Mouse (Mus musculus): ENCODE measurements at regions not wholly inside any gene's neighbourhood (a gene's known extent, or its start where the extent isn't known, plus 50 kb on each side); places are given as distances from the start of the nearest gene placed in this dataset.
A peak's percentile ranks its signal among the peaks of the same experiment; 100 is the strongest.

DNA sequence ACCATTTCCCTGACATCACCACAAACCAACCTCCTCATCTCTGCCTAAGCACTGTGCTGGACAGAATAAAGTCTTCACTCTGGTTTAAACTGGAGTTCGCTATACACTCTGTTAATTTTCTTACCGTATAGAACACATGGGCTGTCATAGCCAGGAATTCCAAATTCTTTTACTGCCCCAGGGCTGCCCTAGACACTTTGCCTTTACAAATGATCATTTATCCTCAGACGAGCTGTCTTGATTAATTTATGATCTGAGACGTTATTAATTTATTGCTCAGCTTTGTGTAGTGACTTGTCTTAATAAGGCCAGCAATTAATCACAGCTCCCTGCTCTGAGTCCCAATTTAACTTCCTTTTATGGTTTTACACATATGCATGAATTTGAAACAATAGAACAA, 125.2 kb upstream of the Lnx1 start:
- TF ChIP-seq CTCF (IDR thresholded peaks at IDR 0.05; ENCODE audit: low read depth), result no peak
- H3K9ac ChIP-seq (ENCODE audit: low read depth, low read length), result no peak overlapping the region
- no peak overlapping the region for H3K27ac ChIP-seq
- WGBS, result 23% methylated on average over 4 of the region's 4 CpGs
- no peak overlapping the region for H3K4me2 ChIP-seq (ENCODE audit: low read length)
- no peaks in the 10 kb centered on the region for H3K4me1 ChIP-seq (replicated peaks; ENCODE audit: insufficient read depth, low read length)
- H3K36me3 ChIP-seq (ENCODE audit: insufficient read depth, low read length), result no peaks in the 10 kb centered on the region
- H3K27me3 ChIP-seq (ENCODE audit: insufficient read depth, low read length), result no peaks in the 10 kb centered on the region
- H3K4me3 ChIP-seq (replicated peaks; ENCODE audit: low read depth, low read length), result no peak overlapping the region
- no peaks in the 10 kb centered on the region for H3K9me3 ChIP-seq (replicated peaks; ENCODE audit: low read length)
- DNase-seq (ENCODE audit: low spot score) (peak; percentile 77), ATAC-seq (replicated peaks; ENCODE audit: low FRiP score, low read depth) (no peak)

DNA sequence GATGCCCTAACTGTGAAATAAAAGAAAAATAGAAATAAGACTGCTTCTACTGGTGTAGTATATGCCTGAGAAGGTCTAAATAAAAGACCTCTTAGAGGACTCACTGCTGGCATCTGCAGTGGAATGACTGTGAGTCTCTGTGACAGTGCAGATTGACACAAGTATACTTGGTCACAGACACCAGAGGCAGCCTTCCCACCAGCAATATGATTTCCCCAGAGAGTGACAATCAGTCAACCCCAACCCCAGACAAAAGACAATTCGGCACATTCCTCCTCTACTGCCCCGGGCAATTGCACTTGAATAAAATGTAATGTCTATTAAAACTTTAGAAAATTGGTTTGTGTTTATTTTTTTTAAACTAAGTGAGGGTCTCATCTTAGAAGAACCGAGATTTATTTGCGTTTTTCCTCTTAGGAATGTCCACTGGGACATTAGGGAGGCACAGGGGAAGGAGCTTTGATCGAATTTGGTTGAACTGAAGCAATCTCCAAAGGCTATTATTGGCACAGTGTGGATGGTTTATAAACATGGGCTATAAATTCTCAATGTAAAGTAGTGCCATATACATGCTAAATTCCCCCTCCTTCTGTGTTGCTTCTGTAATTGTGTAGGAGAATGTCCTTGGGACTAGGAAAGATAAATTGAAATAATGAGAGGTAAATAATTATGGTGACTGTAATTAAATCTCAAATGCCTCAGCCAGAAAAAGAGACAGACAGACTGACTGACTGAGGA, 123.0 kb upstream of the Lnx1 start:
- H3K4me3 ChIP-seq (replicated peaks; ENCODE audit: low read depth, low read length), result no peak overlapping the region
- H3K4me2 ChIP-seq (ENCODE audit: low read length), result no peak overlapping the region
- H3K4me1 ChIP-seq (replicated peaks; ENCODE audit: insufficient read depth, low read length), result no peaks in the 10 kb centered on the region
- H3K9ac ChIP-seq (ENCODE audit: low read depth, low read length), result no peak overlapping the region
- H3K36me3 ChIP-seq (ENCODE audit: insufficient read depth, low read length), result no peaks in the 10 kb centered on the region
- no peak for TF ChIP-seq CTCF (IDR thresholded peaks at IDR 0.05; ENCODE audit: low read depth)
- H3K27me3 ChIP-seq (ENCODE audit: insufficient read depth, low read length), result no peaks in the 10 kb centered on the region
- DNase-seq (ENCODE audit: low spot score) (no peak), ATAC-seq (replicated peaks; ENCODE audit: low FRiP score, low read depth) (no peak)
- H3K9me3 ChIP-seq (replicated peaks; ENCODE audit: low read length), result no peaks in the 10 kb centered on the region
- no peak overlapping the region for H3K27ac ChIP-seq
- WGBS, result 44% methylated on average over 5 of the region's 5 CpGs

DNA sequence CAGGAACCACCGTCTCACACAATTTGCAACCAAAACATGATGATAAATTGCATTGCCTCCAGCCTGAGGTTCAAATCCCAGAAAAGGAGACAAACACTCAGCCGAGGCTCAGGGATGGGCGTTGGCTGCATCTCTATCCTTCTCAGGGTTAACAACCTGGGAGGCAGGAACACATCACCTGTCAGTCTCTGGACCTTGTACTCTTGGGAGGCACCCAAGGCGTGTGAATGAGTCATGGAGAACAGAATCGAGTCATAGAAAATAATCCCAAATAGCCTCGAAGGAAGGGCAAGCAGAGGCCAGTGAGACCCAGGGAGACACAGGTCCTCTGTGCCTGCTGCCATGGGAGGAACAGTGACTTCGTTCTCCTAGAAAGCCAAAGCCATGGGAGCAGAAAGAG, 121.0 kb upstream of the Lnx1 start:
- no peak for DNase-seq (ENCODE audit: low spot score)
- no peak overlapping the region for H3K4me2 ChIP-seq (ENCODE audit: low read length)
- no peak for TF ChIP-seq CTCF (IDR thresholded peaks at IDR 0.05; ENCODE audit: low read depth)
- 71% methylated on average over 7 of the region's 7 CpGs for WGBS
- H3K27me3 ChIP-seq (ENCODE audit: insufficient read depth, low read length), result no peaks in the 10 kb centered on the region
- ATAC-seq (replicated peaks; ENCODE audit: low FRiP score, low read depth), result no peak
- no peak overlapping the region for H3K4me3 ChIP-seq (replicated peaks; ENCODE audit: low read depth, low read length)
- no peak overlapping the region for H3K9ac ChIP-seq (ENCODE audit: low read depth, low read length)
- H3K36me3 ChIP-seq (ENCODE audit: insufficient read depth, low read length), result no peaks in the 10 kb centered on the region
- H3K9me3 ChIP-seq (replicated peaks; ENCODE audit: low read length), result no peaks in the 10 kb centered on the region
- no peak overlapping the region for H3K27ac ChIP-seq
- H3K4me1 ChIP-seq (replicated peaks; ENCODE audit: insufficient read depth, low read length), result no peaks in the 10 kb centered on the region

DNA sequence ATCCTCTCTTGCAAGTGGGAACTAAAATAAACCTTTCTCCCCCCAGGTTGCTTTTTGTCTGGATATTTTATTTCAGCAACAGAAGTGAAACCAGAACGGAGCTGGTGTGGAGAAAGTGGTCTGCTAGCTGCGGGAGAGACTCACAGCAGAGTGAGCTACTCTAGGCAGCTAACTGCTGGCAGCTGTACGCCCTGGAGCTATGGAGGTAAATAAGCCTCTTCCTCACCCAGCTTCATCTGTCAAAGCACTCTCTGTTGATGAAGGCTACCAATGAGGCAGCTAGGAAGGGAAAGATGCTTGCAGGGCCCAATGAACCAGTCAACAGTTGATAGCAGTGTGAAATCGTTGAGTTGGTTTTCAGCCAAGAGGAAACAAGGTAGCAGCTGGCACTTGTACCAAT, 119.3 kb upstream of the Lnx1 start:
- Histone ChIP-seq H3K36me3 (ENCODE audit: insufficient read depth, low read length) (no peaks in the 10 kb centered on the region), H3K27me3 (ENCODE audit: insufficient read depth, low read length) (no peaks in the 10 kb centered on the region), H3K4me2 (ENCODE audit: low read length) (no peak overlapping the region), H3K9ac (ENCODE audit: low read depth, low read length) (no peak overlapping the region), H3K9me3 (replicated peaks; ENCODE audit: low read length) (no peaks in the 10 kb centered on the region), H3K4me3 (replicated peaks; ENCODE audit: low read depth, low read length) (no peak overlapping the region), H3K27ac (no peak overlapping the region), H3K4me1 (replicated peaks; ENCODE audit: insufficient read depth, low read length) (no peaks in the 10 kb centered on the region)
- DNase-seq (ENCODE audit: low spot score), result no peak
- 73% methylated on average over 4 of the region's 4 CpGs for WGBS
- TF ChIP-seq CTCF (IDR thresholded peaks at IDR 0.05; ENCODE audit: low read depth), result no peak
- ATAC-seq (replicated peaks; ENCODE audit: low FRiP score, low read depth), result no peak

DNA sequence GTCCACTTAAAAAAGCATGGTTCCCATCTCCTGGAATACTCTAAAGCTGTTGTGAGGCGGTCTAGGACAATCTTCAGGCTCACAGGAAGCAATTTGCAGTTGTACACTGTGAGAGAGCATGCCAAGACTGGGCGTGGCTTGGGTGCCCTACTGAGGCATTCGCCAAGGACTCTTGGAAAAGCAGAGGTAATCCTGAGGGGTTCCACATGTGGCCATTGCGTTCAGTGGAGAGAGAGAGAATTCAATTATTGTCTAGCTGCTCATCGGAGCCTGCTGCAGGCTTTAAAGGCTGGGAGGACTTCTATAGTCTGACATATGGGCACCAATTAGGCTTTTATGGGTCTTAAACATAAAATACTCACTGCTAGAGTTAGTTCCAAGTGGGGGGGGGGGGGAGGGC, 113.8 kb upstream of the Lnx1 start:
- 0 out of 2 replicates have a peak, but pooled peaks cover 2% of the 10 kb centered on the region for H3K4me1 ChIP-seq (replicated peaks; ENCODE audit: insufficient read depth, low read length)
- H3K9me3 ChIP-seq (replicated peaks; ENCODE audit: low read length), result no peaks in the 10 kb centered on the region
- ATAC-seq (replicated peaks; ENCODE audit: low FRiP score, low read depth) (no peak), DNase-seq (ENCODE audit: low spot score) (no peak)
- no peaks in the 10 kb centered on the region for H3K27me3 ChIP-seq (ENCODE audit: insufficient read depth, low read length)
- no peak for TF ChIP-seq CTCF (IDR thresholded peaks at IDR 0.05; ENCODE audit: low read depth)
- no peak overlapping the region for H3K4me2 ChIP-seq (ENCODE audit: low read length)
- no peaks in the 10 kb centered on the region for H3K36me3 ChIP-seq (ENCODE audit: insufficient read depth, low read length)
- WGBS, result 30% methylated on average over 5 of the region's 5 CpGs
- H3K9ac ChIP-seq (ENCODE audit: low read depth, low read length), result no peak overlapping the region
- H3K4me3 ChIP-seq (replicated peaks; ENCODE audit: low read depth, low read length), result no peak overlapping the region
- no peak overlapping the region for H3K27ac ChIP-seq

DNA sequence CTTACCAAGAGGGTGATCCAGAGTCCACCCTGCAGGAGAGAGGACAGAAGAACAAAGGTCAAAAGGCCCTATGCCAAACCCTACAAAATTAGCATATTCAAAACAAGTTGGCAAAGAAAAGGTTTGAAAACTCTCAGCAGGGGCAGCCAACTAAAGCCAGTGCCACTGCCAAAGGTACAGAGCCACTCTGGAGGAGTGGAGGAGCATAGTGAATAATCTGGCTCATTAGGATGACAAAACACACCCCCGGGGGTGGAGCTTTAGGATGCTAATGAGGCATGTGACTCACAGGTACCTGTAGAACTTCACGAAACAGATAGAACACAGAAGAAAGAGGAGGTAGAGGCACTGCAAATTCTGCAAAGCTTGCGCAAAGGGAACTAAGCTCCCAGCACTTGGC, 110.7 kb upstream of the Lnx1 start:
- H3K4me2 ChIP-seq (ENCODE audit: low read length), result no peak overlapping the region
- no peaks in the 10 kb centered on the region for H3K27me3 ChIP-seq (ENCODE audit: insufficient read depth, low read length)
- ATAC-seq (replicated peaks; ENCODE audit: low FRiP score, low read depth) (no peak), DNase-seq (ENCODE audit: low spot score) (no peak)
- no peaks in the 10 kb centered on the region for H3K9me3 ChIP-seq (replicated peaks; ENCODE audit: low read length)
- WGBS, result 32% methylated on average over 3 of the region's 3 CpGs
- H3K4me3 ChIP-seq (replicated peaks; ENCODE audit: low read depth, low read length), result no peak overlapping the region
- H3K4me1 ChIP-seq (replicated peaks; ENCODE audit: insufficient read depth, low read length), result 0 out of 2 replicates have a peak, but pooled peaks cover 2% of the 10 kb centered on the region
- no peak overlapping the region for H3K9ac ChIP-seq (ENCODE audit: low read depth, low read length)
- H3K27ac ChIP-seq, result no peak overlapping the region
- no peak for TF ChIP-seq CTCF (IDR thresholded peaks at IDR 0.05; ENCODE audit: low read depth)
- no peaks in the 10 kb centered on the region for H3K36me3 ChIP-seq (ENCODE audit: insufficient read depth, low read length)

DNA sequence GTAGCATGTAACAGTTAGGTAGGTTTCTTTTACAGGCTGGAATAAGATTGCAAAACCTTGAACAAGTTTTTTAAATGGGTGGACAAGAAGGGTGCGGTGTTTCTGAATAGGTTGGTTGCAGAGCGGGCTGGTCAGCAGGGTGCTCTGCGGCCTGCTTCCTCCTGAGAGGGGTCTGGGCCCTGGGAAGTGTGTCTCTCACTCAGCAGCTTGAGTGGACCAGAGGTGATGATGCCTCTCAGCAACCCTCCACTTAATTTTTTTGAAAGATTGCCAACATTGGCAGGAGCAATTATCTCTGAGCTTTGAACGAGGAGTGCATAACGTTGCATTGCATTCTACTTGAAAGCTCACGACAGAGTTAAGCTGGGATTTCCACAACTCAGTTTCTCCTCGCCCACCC, 108.3 kb upstream of the Lnx1 start:
- no peaks in the 10 kb centered on the region for H3K27me3 ChIP-seq (ENCODE audit: insufficient read depth, low read length)
- no peaks in the 10 kb centered on the region for H3K4me1 ChIP-seq (replicated peaks; ENCODE audit: insufficient read depth, low read length)
- no peaks in the 10 kb centered on the region for H3K9me3 ChIP-seq (replicated peaks; ENCODE audit: low read length)
- no peak for ATAC-seq (replicated peaks; ENCODE audit: low FRiP score, low read depth)
- no peak overlapping the region for H3K4me3 ChIP-seq (replicated peaks; ENCODE audit: low read depth, low read length)
- DNase-seq (ENCODE audit: low spot score), result no peak
- H3K27ac ChIP-seq, result no peak overlapping the region
- H3K9ac ChIP-seq (ENCODE audit: low read depth, low read length), result no peak overlapping the region
- H3K36me3 ChIP-seq (ENCODE audit: insufficient read depth, low read length), result no peaks in the 10 kb centered on the region
- H3K4me2 ChIP-seq (ENCODE audit: low read length), result no peak overlapping the region
- no peak for TF ChIP-seq CTCF (IDR thresholded peaks at IDR 0.05; ENCODE audit: low read depth)
- WGBS, result 85% methylated on average over 7 of the region's 7 CpGs
